Mouse (Mus musculus): ENCODE results near the gene Slc39a3. TPM values are rescaled to one million over a fixed set of nuclear protein-coding genes. Genes with fewer than 3 reads are reported as not detected.

The Slc39a3 gene
- total RNA-seq, 1 experiment: 12.6 TPM

- H3K4me1 ChIP-seq (ENCODE audit: control insufficient read depth in 2 of 2, insufficient read depth in 2 of 2, low read length in 2 of 2, poor library complexity in 1 of 2): peaks cover under 1 to 22% of the 10 kb centered on the region in 2 experiments; a peak in 1 of 4 replicates
- no peaks in the 10 kb centered on the region for H3K36me3 ChIP-seq (ENCODE audit: control insufficient read depth, insufficient read depth, low read length, poor library complexity, severe bottlenecking)
- no peak overlapping the region for H3K9ac ChIP-seq (ENCODE audit: insufficient read depth, low read depth, low read length, poor library complexity, severe bottlenecking)
- in situ Hi-C loops (cut with MboI; ENCODE audit: low sequenced_read_pairs in 2 of 2, unreplicated experiment in 2 of 2): no loop called here
- H3K4me3 ChIP-seq (ENCODE audit: insufficient read depth in 1 of 2, low read depth in 1 of 2, low read length in 2 of 2, poor library complexity in 1 of 2, severe bottlenecking in 1 of 2): no peak overlapping the region
- no peaks in the 10 kb centered on the region for H3K9me3 ChIP-seq (ENCODE audit: control insufficient read depth, insufficient read depth, low read depth, low read length)
- no peak for DNase-seq (ENCODE audit: low read depth, low spot score)
- no peak overlapping the region; the same call in 1 of the 2 replicates for H3K27ac ChIP-seq (ENCODE audit: insufficient read depth, low read depth, low read length, poor library complexity, severe bottlenecking)
- TF ChIP-seq HCFC1 (IDR thresholded peaks at IDR 0.05; ENCODE audit: borderline replicate concordance, insufficient read depth, low read length): no peak
- TF ChIP-seq ZNF384 (IDR thresholded peaks at IDR 0.05; ENCODE audit: low read depth, low read length): no peak
- TF ChIP-seq MAFK (IDR thresholded peaks at IDR 0.05; ENCODE audit: insufficient read depth, low read depth, low read length): no peak
- no peak for TF ChIP-seq CHD2 (IDR thresholded peaks at IDR 0.05; ENCODE audit: low read depth, low read length)
These were observed 17.0 kb downstream of the Slc39a3 start for GRCm38 (mm10) chr10:81020207-81020606.

DNA sequence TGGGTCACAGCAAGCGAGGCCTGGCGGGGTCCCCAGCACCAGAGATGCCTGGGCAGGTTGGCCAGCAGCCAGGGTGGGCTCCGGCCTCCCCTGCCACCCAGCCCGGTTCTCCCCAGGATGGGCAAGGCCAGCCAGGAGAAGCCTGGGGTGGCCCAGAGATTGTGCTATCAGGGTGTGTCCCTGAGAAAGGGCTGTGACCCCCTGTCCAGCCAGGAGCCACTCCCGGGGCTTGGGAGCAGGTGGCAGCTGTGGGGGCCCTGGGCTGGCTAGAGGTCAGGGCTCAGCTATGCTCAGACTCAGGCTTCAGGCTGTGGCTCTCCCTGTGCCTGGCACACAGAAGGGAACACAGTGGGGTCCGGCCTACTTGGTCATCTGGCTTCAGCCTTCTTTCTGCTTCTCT, 17.5 kb downstream of the Slc39a3 start:
- DNase-seq (ENCODE audit: low read depth, low spot score): no peak
- peaks cover 2 to 20% of the 10 kb centered on the region in 2 experiments; a peak in 1 of 4 replicates for H3K4me1 ChIP-seq (ENCODE audit: control insufficient read depth in 2 of 2, insufficient read depth in 2 of 2, low read length in 2 of 2, poor library complexity in 1 of 2)
- no peak overlapping the region for H3K4me3 ChIP-seq (ENCODE audit: insufficient read depth in 1 of 2, low read depth in 1 of 2, low read length in 2 of 2, poor library complexity in 1 of 2, severe bottlenecking in 1 of 2)
- in situ Hi-C loops (cut with MboI; ENCODE audit: low sequenced_read_pairs in 2 of 2, unreplicated experiment in 2 of 2): no loop called here
- H3K9ac ChIP-seq (ENCODE audit: insufficient read depth, low read depth, low read length, poor library complexity, severe bottlenecking): no peak overlapping the region; the same call in 1 of the 2 replicates
- no peak overlapping the region for H3K27ac ChIP-seq (ENCODE audit: insufficient read depth, low read depth, low read length, poor library complexity, severe bottlenecking)
- TF ChIP-seq HCFC1 (IDR thresholded peaks at IDR 0.05; ENCODE audit: borderline replicate concordance, insufficient read depth, low read length) (no peak), ZC3H11A (IDR thresholded peaks at IDR 0.05; ENCODE audit: borderline replicate concordance, low read depth, low read length) (no peak), CHD2 (IDR thresholded peaks at IDR 0.05; ENCODE audit: low read depth, low read length) (no peak), ZNF384 (IDR thresholded peaks at IDR 0.05; ENCODE audit: low read depth, low read length) (no peak), MAFK (IDR thresholded peaks at IDR 0.05; ENCODE audit: insufficient read depth, low read depth, low read length) (no peak)
- H3K36me3 ChIP-seq (ENCODE audit: control insufficient read depth, insufficient read depth, low read length, poor library complexity, severe bottlenecking): no peaks in the 10 kb centered on the region
- H3K9me3 ChIP-seq (ENCODE audit: control insufficient read depth, insufficient read depth, low read depth, low read length): no peaks in the 10 kb centered on the region

DNA sequence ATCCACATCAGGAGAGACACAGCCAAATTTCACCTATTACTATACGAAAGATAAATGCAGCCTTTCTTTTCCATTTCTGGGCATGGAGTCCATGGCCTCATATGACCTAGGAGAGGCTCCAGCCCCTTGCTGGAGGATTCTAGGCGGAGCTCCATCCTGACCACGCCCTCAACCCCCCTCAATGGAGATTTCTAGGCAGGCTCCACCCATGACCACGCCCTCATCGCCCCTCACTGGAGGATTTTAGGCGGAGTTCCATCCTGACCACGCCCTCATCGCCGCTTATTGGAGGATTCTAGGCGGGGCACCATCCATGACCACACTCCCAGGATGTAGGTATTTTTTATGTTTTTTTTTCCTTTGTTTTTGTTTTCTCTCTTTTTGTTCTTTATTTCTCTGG, 18.9 kb downstream of the Slc39a3 start:
- TF ChIP-seq ZNF384 (IDR thresholded peaks at IDR 0.05; ENCODE audit: low read depth, low read length): peak; percentile 19; the same call in 1 of the 2 replicates
- no peak for TF ChIP-seq ZC3H11A (IDR thresholded peaks at IDR 0.05; ENCODE audit: borderline replicate concordance, low read depth, low read length)
- TF ChIP-seq HCFC1 (IDR thresholded peaks at IDR 0.05; ENCODE audit: borderline replicate concordance, insufficient read depth, low read length): no peak
- H3K9ac ChIP-seq (ENCODE audit: insufficient read depth, low read depth, low read length, poor library complexity, severe bottlenecking): no peak overlapping the region
- H3K27ac ChIP-seq (ENCODE audit: insufficient read depth, low read depth, low read length, poor library complexity, severe bottlenecking): no peak overlapping the region
- peak overlapping the region in 1 of 2 experiments; percentile 40; a peak in 2 of 4 replicates for H3K4me3 ChIP-seq (ENCODE audit: insufficient read depth in 1 of 2, low read depth in 1 of 2, low read length in 2 of 2, poor library complexity in 1 of 2, severe bottlenecking in 1 of 2)
- in situ Hi-C loops (cut with MboI; ENCODE audit: low sequenced_read_pairs in 2 of 2, unreplicated experiment in 2 of 2): no loop called here
- peaks cover 2 to 22% of the 10 kb centered on the region in 2 experiments; a peak in 1 of 4 replicates for H3K4me1 ChIP-seq (ENCODE audit: control insufficient read depth in 2 of 2, insufficient read depth in 2 of 2, low read length in 2 of 2, poor library complexity in 1 of 2)
- H3K9me3 ChIP-seq (ENCODE audit: control insufficient read depth, insufficient read depth, low read depth, low read length): no peaks in the 10 kb centered on the region
- H3K36me3 ChIP-seq (ENCODE audit: control insufficient read depth, insufficient read depth, low read length, poor library complexity, severe bottlenecking): no peaks in the 10 kb centered on the region
- peak; percentile 99 for DNase-seq (ENCODE audit: low read depth, low spot score)

GRCm38 (mm10) chr10:81016645-81017044, 20.6 kb downstream of the Slc39a3 start:
- in situ Hi-C loops (cut with MboI; ENCODE audit: low sequenced_read_pairs in 2 of 2, unreplicated experiment in 2 of 2): no loop called here
- no peak for TF ChIP-seq ZC3H11A (IDR thresholded peaks at IDR 0.05; ENCODE audit: borderline replicate concordance, low read depth, low read length)
- no peak for TF ChIP-seq MAFK (IDR thresholded peaks at IDR 0.05; ENCODE audit: insufficient read depth, low read depth, low read length)
- no peak for TF ChIP-seq HCFC1 (IDR thresholded peaks at IDR 0.05; ENCODE audit: borderline replicate concordance, insufficient read depth, low read length)
- H3K4me1 ChIP-seq (ENCODE audit: control insufficient read depth in 2 of 2, insufficient read depth in 2 of 2, low read length in 2 of 2, poor library complexity in 1 of 2): peaks cover 2 to 18% of the 10 kb centered on the region in 2 experiments; a peak in 2 of 4 replicates
- no peaks in the 10 kb centered on the region for H3K9me3 ChIP-seq (ENCODE audit: control insufficient read depth, insufficient read depth, low read depth, low read length)
- H3K36me3 ChIP-seq (ENCODE audit: control insufficient read depth, insufficient read depth, low read length, poor library complexity, severe bottlenecking): no peaks in the 10 kb centered on the region
- H3K4me3 ChIP-seq (ENCODE audit: insufficient read depth in 1 of 2, low read depth in 1 of 2, low read length in 2 of 2, poor library complexity in 1 of 2, severe bottlenecking in 1 of 2): no peak overlapping the region
- peak; percentile 48 for DNase-seq (ENCODE audit: low read depth, low spot score)
- no peak overlapping the region for H3K9ac ChIP-seq (ENCODE audit: insufficient read depth, low read depth, low read length, poor library complexity, severe bottlenecking)
- no peak overlapping the region for H3K27ac ChIP-seq (ENCODE audit: insufficient read depth, low read depth, low read length, poor library complexity, severe bottlenecking)

DNA sequence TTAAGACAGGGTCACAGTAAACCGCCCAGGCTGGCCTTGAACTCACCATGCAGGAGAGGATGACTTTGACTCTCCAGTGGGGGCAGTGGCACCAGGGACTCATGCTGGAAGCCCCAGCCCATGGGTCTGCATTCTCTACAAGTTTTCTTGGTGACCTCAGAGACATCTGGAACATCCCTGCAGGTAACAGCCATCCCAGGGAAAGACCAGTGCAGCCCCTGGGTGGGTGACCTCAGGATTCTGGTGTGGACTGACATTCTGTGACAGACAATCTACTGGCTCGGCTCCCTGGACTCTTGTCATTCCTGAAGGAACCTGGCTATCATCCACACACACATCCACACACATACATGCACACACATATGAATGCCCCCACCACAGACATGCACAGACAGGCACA, 21.6 kb downstream of the Slc39a3 start:
- H3K9me3 ChIP-seq (ENCODE audit: control insufficient read depth, insufficient read depth, low read depth, low read length): no peaks in the 10 kb centered on the region
- no peaks in the 10 kb centered on the region for H3K36me3 ChIP-seq (ENCODE audit: control insufficient read depth, insufficient read depth, low read length, poor library complexity, severe bottlenecking)
- in situ Hi-C loops (cut with MboI; ENCODE audit: low sequenced_read_pairs in 2 of 2, unreplicated experiment in 2 of 2): no loop called here
- no peak for DNase-seq (ENCODE audit: low read depth, low spot score)
- H3K27ac ChIP-seq (ENCODE audit: insufficient read depth, low read depth, low read length, poor library complexity, severe bottlenecking): no peak overlapping the region
- H3K4me1 ChIP-seq (ENCODE audit: control insufficient read depth in 2 of 2, insufficient read depth in 2 of 2, low read length in 2 of 2, poor library complexity in 1 of 2): peaks cover 2 to 17% of the 10 kb centered on the region in 2 experiments; a peak in 2 of 4 replicates
- H3K4me3 ChIP-seq (ENCODE audit: insufficient read depth in 1 of 2, low read depth in 1 of 2, low read length in 2 of 2, poor library complexity in 1 of 2, severe bottlenecking in 1 of 2): no peak overlapping the region
- TF ChIP-seq ZC3H11A (IDR thresholded peaks at IDR 0.05; ENCODE audit: borderline replicate concordance, low read depth, low read length) (no peak), CHD2 (IDR thresholded peaks at IDR 0.05; ENCODE audit: low read depth, low read length) (no peak), HCFC1 (IDR thresholded peaks at IDR 0.05; ENCODE audit: borderline replicate concordance, insufficient read depth, low read length) (no peak), ZNF384 (IDR thresholded peaks at IDR 0.05; ENCODE audit: low read depth, low read length) (no peak), MAFK (IDR thresholded peaks at IDR 0.05; ENCODE audit: insufficient read depth, low read depth, low read length) (no peak)
- no peak overlapping the region for H3K9ac ChIP-seq (ENCODE audit: insufficient read depth, low read depth, low read length, poor library complexity, severe bottlenecking)

All from ES-E14 (cell line).